Comparison of ENCODE assay signal across 10 mouse cellular contexts in genomic region chr6:92219445-92219844, GRCm38 (mm10). TPM values are rescaled to one million over a fixed set of nuclear protein-coding genes. Genes with fewer than 3 reads are reported as not detected.
DNase-seq lines count a peak whose midpoint lies in the region; ATAC-seq and TF ChIP-seq lines count a peak whose summit lies in the region.
"Had no signal": no experiment of that assay in that cellular context is flagged by ENCODE, and none has a peak within 500 bp of the region (broad histone marks: within the 10 kb centered on the region; RNA-seq: fewer than 3 reads in every experiment).

No protein-coding gene starts in this region.

- H3K4me1 ChIP-seq in forebrain, embryonic 11.5 days (replicated peaks; ENCODE audit: control insufficient read depth, insufficient read depth, low read length): no peaks in the 10 kb centered on the region
- H3K4me1 ChIP-seq in forebrain, embryonic 13.5 days: no peaks in the 10 kb centered on the region
- H3K4me1 ChIP-seq in spleen, adult 2 months (ENCODE audit: control insufficient read depth, insufficient read depth, insufficient read length): no peaks in the 10 kb centered on the region
- peaks cover 3% of the 10 kb centered on the region; the same call in 1 of the 2 replicates for H3K4me1 ChIP-seq in kidney, embryonic 15.5 days
- H3K4me1 ChIP-seq in stomach, embryonic 16.5 days (ENCODE audit: control insufficient read depth, insufficient read depth, low read length): no peaks in the 10 kb centered on the region

- peak; percentile 19; the same call in 1 of the 2 replicates for TF ChIP-seq CTCF in spleen, adult 2 months (IDR thresholded peaks at IDR 0.05; ENCODE audit: extremely low read depth, insufficient read depth, insufficient read length, insufficient replicate concordance)

- no peak overlapping the region for H3K4me2 ChIP-seq in forebrain, embryonic 11.5 days (ENCODE audit: low read depth, low read length, severe bottlenecking)
- no peak overlapping the region for H3K4me2 ChIP-seq in forebrain, embryonic 13.5 days
- no peak overlapping the region for H3K4me2 ChIP-seq in kidney, embryonic 15.5 days
- H3K4me2 ChIP-seq in stomach, embryonic 16.5 days (ENCODE audit: low read depth, low read length): no peak overlapping the region
- H3K4me2 ChIP-seq: heart, embryonic 13.5 days; neural tube, embryonic 13.5 days had no signal

- H3K27me3 ChIP-seq in forebrain, embryonic 11.5 days (ENCODE audit: control insufficient read depth, insufficient read depth, low read length): no peaks in the 10 kb centered on the region
- peaks cover 3% of the 10 kb centered on the region; the same call in 1 of the 2 replicates for H3K27me3 ChIP-seq in forebrain, embryonic 13.5 days
- H3K27me3 ChIP-seq in spleen, adult 2 months (ENCODE audit: control insufficient read depth, insufficient read depth, low read length): no peaks in the 10 kb centered on the region
- H3K27me3 ChIP-seq in kidney, embryonic 15.5 days: no peaks in the 10 kb centered on the region
- no peaks in the 10 kb centered on the region for H3K27me3 ChIP-seq in stomach, embryonic 16.5 days (ENCODE audit: control insufficient read depth, insufficient read depth, low read length)
- H3K27me3 ChIP-seq: neural tube, embryonic 13.5 days had no signal

- H3K36me3 ChIP-seq in forebrain, embryonic 11.5 days (ENCODE audit: control insufficient read depth, insufficient read depth, low read length): no peaks in the 10 kb centered on the region
- no peaks in the 10 kb centered on the region for H3K36me3 ChIP-seq in forebrain, embryonic 13.5 days (ENCODE audit: poor library complexity, severe bottlenecking)
- H3K36me3 ChIP-seq in spleen, adult 2 months (ENCODE audit: control insufficient read depth, insufficient read depth, low read length): no peaks in the 10 kb centered on the region
- H3K36me3 ChIP-seq in kidney, embryonic 15.5 days: no peaks in the 10 kb centered on the region
- H3K36me3 ChIP-seq in stomach, embryonic 16.5 days (ENCODE audit: control insufficient read depth, insufficient read depth, low read length): no peaks in the 10 kb centered on the region
- H3K36me3 ChIP-seq: heart, embryonic 13.5 days; neural tube, embryonic 13.5 days had no signal

- no peak overlapping the region for H3K9ac ChIP-seq in forebrain, embryonic 11.5 days (ENCODE audit: low read length)
- H3K9ac ChIP-seq in forebrain, embryonic 13.5 days: no peak overlapping the region
- H3K9ac ChIP-seq in kidney, embryonic 15.5 days: no peak overlapping the region
- no peak overlapping the region for H3K9ac ChIP-seq in stomach, embryonic 16.5 days (ENCODE audit: low read length)
- H3K9ac ChIP-seq: heart, embryonic 13.5 days; neural tube, embryonic 13.5 days had no signal

- 47% methylated on average over 3 of the region's 3 CpGs for WGBS in forebrain, embryonic 11.5 days
- 48% methylated on average over 3 of the region's 3 CpGs for WGBS in forebrain, embryonic 13.5 days
- 47% methylated on average over 3 of the region's 3 CpGs for WGBS in spleen, adult 2 months
- WGBS in kidney, embryonic 15.5 days: 50% methylated on average over 3 of the region's 3 CpGs
- 32% methylated on average over 3 of the region's 3 CpGs for WGBS in stomach, embryonic 16.5 days

- H3K4me3 ChIP-seq in forebrain, embryonic 11.5 days (ENCODE audit: low read depth, low read length): no peak overlapping the region
- H3K4me3 ChIP-seq in forebrain, embryonic 13.5 days: no peak overlapping the region
- H3K4me3 ChIP-seq in spleen, adult 2 months (ENCODE audit: extremely low read depth, insufficient read depth, insufficient read length): no peak overlapping the region
- no peak overlapping the region for H3K4me3 ChIP-seq in kidney, embryonic 15.5 days (replicated peaks)
- H3K4me3 ChIP-seq in stomach, embryonic 16.5 days (replicated peaks; ENCODE audit: low read length): no peak overlapping the region
- H3K4me3 ChIP-seq: heart, embryonic 13.5 days; neural tube, embryonic 13.5 days had no signal

- no peak for ATAC-seq in forebrain, embryonic 11.5 days (replicated peaks; ENCODE audit: low FRiP score)
- no peak for ATAC-seq in forebrain, embryonic 13.5 days
- ATAC-seq in kidney, embryonic 15.5 days (replicated peaks; ENCODE audit: low FRiP score): 0 out of 2 replicates have a peak, but pooled peaks have one; percentile 21
- ATAC-seq in stomach, embryonic 16.5 days (ENCODE audit: insufficient read depth, low FRiP score): peak; percentile 42; the same call in 1 of the 2 replicates

- H3K27ac ChIP-seq in forebrain, embryonic 11.5 days (ENCODE audit: low read depth, low read length): no peak overlapping the region
- no peak overlapping the region for H3K27ac ChIP-seq in forebrain, embryonic 13.5 days
- H3K27ac ChIP-seq in spleen, adult 2 months (ENCODE audit: insufficient read depth, low read length): no peak overlapping the region
- H3K27ac ChIP-seq in kidney, embryonic 15.5 days: no peak overlapping the region
- H3K27ac ChIP-seq in stomach, embryonic 16.5 days (ENCODE audit: low read length): no peak overlapping the region
- H3K27ac ChIP-seq: heart, embryonic 13.5 days; neural tube, embryonic 13.5 days had no signal

- TF ChIP-seq POLR2A in spleen, adult 2 months (IDR thresholded peaks at IDR 0.05; ENCODE audit: low read depth, low read length): no peak

- DNase-seq in forebrain, embryonic 11.5 days (ENCODE audit: low spot score): peak; percentile 55
- peak; percentile 13 to 17 for DNase-seq in spleen, adult 2 months (ENCODE audit: low read depth in 1 of 2, low spot score in 2 of 2)
- DNase-seq in spleen, adult 12 weeks (ENCODE audit: low spot score): no peak
- peak; percentile 74 to 75 for DNase-seq in cerebellum, postnatal 14 days
- peak; percentile 7 for DNase-seq in lung, postnatal 25 days (ENCODE audit: low spot score)

- no peaks in the 10 kb centered on the region for H3K9me3 ChIP-seq in forebrain, embryonic 11.5 days (ENCODE audit: control insufficient read depth, low read length)
- no peaks in the 10 kb centered on the region for H3K9me3 ChIP-seq in forebrain, embryonic 13.5 days (replicated peaks)
- H3K9me3 ChIP-seq in kidney, embryonic 15.5 days (replicated peaks): no peaks in the 10 kb centered on the region
- H3K9me3 ChIP-seq in stomach, embryonic 16.5 days (replicated peaks; ENCODE audit: control insufficient read depth, low read length): no peaks in the 10 kb centered on the region
- H3K9me3 ChIP-seq: heart, embryonic 13.5 days; neural tube, embryonic 13.5 days had no signal

RNA-seq across cellular contexts. Expression of gene Rbsn, which starts 4.7 kb away (rescaled TPM):
- polyA plus RNA-seq in forebrain, embryonic 11.5 days (2014; fragmentation: Nextera tagmentation; extraction: Ambion mirVana): 20.0 and 22.2 TPM in 2 replicates
- 35.6 and 37.7 TPM in 2 replicates for polyA plus RNA-seq in forebrain, embryonic 13.5 days (2015; fragmentation: Nextera tagmentation; extraction: Ambion mirVana)
- polyA plus RNA-seq in spleen, adult 2 months (2012; rRNA removed): 5.2 and 5.4 TPM in 2 replicates
- 23.8 and 27.0 TPM in 2 replicates for polyA plus RNA-seq in kidney, embryonic 15.5 days (2015; fragmentation: Nextera tagmentation; extraction: Ambion mirVana)
- 23.8 and 24.4 TPM in 2 replicates for polyA plus RNA-seq in stomach, embryonic 16.5 days (2015; fragmentation: Nextera tagmentation; extraction: Ambion mirVana)

RNA-seq across cellular contexts. Expression of gene Trh, which starts 25.0 kb away (rescaled TPM):
- polyA plus RNA-seq in forebrain, embryonic 11.5 days (2014; fragmentation: Nextera tagmentation; extraction: Ambion mirVana): 1.0 and 1.2 TPM in 2 replicates
- 4.1 and 9.5 TPM in 2 replicates for polyA plus RNA-seq in forebrain, embryonic 13.5 days (2015; fragmentation: Nextera tagmentation; extraction: Ambion mirVana)
- polyA plus RNA-seq in spleen, adult 2 months (2012; rRNA removed): not detected in 2 replicates
- polyA plus RNA-seq in kidney, embryonic 15.5 days (2015; fragmentation: Nextera tagmentation; extraction: Ambion mirVana): 5.0 and 6.7 TPM in 2 replicates
- polyA plus RNA-seq in stomach, embryonic 16.5 days (2015; fragmentation: Nextera tagmentation; extraction: Ambion mirVana): 0.81 and 0.84 TPM in 2 replicates

RNA-seq across cellular contexts. Expression of gene Mrps25, which starts 35.6 kb away (rescaled TPM):
- 86.2 and 87.7 TPM in 2 replicates for polyA plus RNA-seq in forebrain, embryonic 11.5 days (2014; fragmentation: Nextera tagmentation; extraction: Ambion mirVana)
- polyA plus RNA-seq in forebrain, embryonic 13.5 days (2015; fragmentation: Nextera tagmentation; extraction: Ambion mirVana): 65.7 and 73.5 TPM in 2 replicates
- 4.4 and 5.9 TPM in 2 replicates for polyA plus RNA-seq in spleen, adult 2 months (2012; rRNA removed)
- polyA plus RNA-seq in kidney, embryonic 15.5 days (2015; fragmentation: Nextera tagmentation; extraction: Ambion mirVana): 95.0 and 97.5 TPM in 2 replicates
- polyA plus RNA-seq in stomach, embryonic 16.5 days (2015; fragmentation: Nextera tagmentation; extraction: Ambion mirVana): 81.3 and 89.8 TPM in 2 replicates

Comparison
In these comparisons a context has a peak if more than half of its experiments do, and no peak if none do; other contexts are left out.
1. ATAC-seq: peak in kidney, embryonic 15.5 days (single experiment) and stomach, embryonic 16.5 days (single experiment); none in forebrain, embryonic 11.5 days (single experiment) and forebrain, embryonic 13.5 days (single experiment).